Mouse (Mus musculus): ENCODE data around the gene Lrrc56.

- no peak for TF ChIP-seq GATA1 (IDR thresholded peaks at IDR 0.05; ENCODE audit: low read length)
- no peak for TF ChIP-seq TAL1 (IDR thresholded peaks at IDR 0.05; ENCODE audit: low read length)
These were observed 25.9 kb upstream of the Lrrc56 start for GRCm38 (mm10) chr7:141167901-141168517.
